Mouse (Mus musculus) heart, embryonic 15.5 days (tissue): Measurements from ENCODE around the gene Cbx3. TPM values are rescaled to one million over a fixed set of nuclear protein-coding genes. Genes with fewer than 3 reads are reported as not detected.
A peak's percentile ranks its signal among the peaks of the same experiment; 100 is the strongest.

Experiments used
- ATAC-seq: fragments of 200-750 bp; cut with Nextera tagmentation; replicated peaks from 2 replicates; pipeline ENCODE4 v1.8.0; 2017; ENCODE audit warnings: low read depth, moderate TSS enrichment; ENCODE audit not compliant: insufficient number of reproducible peaks, insufficient read depth, low FRiP score
- H3K27ac ChIP-seq: fragments of 300-500 bp; sonication (generic); 2 replicates; pipeline ENCODE4 v1.5.1; 2015; ENCODE audit warnings: mild to moderate bottlenecking, inconsistent platforms
- H3K27me3 ChIP-seq: fragments of 300-500 bp; sonication (generic); 2 replicates; pipeline ENCODE4 v1.6.1; 2015; ENCODE audit warnings: inconsistent platforms
- H3K36me3 ChIP-seq: fragments of 300-500 bp; sonication (generic); 2 replicates; pipeline ENCODE4 v1.6.1; 2015; ENCODE audit warnings: mild to moderate bottlenecking, inconsistent platforms
- H3K4me1 ChIP-seq: fragments of 300-500 bp; sonication (generic); replicated peaks from 2 replicates; pipeline ENCODE4 v1.6.1; 2015; ENCODE audit warnings: inconsistent platforms
- H3K4me2 ChIP-seq: fragments of 300-500 bp; sonication (generic); 2 replicates; pipeline ENCODE4 v1.6.1; 2015; ENCODE audit warnings: inconsistent platforms, mild to moderate bottlenecking, moderate library complexity
- H3K4me3 ChIP-seq: fragments of 300-500 bp; sonication (generic); 2 replicates; pipeline ENCODE4 v1.5.1; 2015; ENCODE audit warnings: mild to moderate bottlenecking, inconsistent platforms
- H3K9ac ChIP-seq: fragments of 300-500 bp; sonication (generic); 2 replicates; pipeline ENCODE4 v1.6.1; 2015; ENCODE audit warnings: mild to moderate bottlenecking, inconsistent platforms
- H3K9me3 ChIP-seq: fragments of 300-500 bp; sonication (generic); replicated peaks from 2 replicates; pipeline ENCODE4 v1.6.1; 2016; ENCODE audit warnings: inconsistent platforms
- WGBS: fragments of 180-500 bp; shearing (Covaris S2); methylation state at CpG from one replicate; pipeline ENCODE4 v1.1.7; 2015; ENCODE audit warnings: mixed read lengths; 5-methylcytosine and 5-hydroxymethylcytosine counted together
- polyA plus RNA-seq: library from polyadenylated mRNA; unstranded; fragments of >200 nt; fragmentation: Nextera tagmentation; extraction: Ambion mirVana; gene quantifications from 2 replicates; pipeline ENCODE4 v1.2.1, GENCODE M21; 2015

Gene Cbx3
- polyA plus RNA-seq, 1 experiment from 2014 or later, result 311 TPM

GRCm38 (mm10) chr6:51456198-51456597 lies 14.0 kb upstream of the Cbx3 start:
- no peak overlapping the region for H3K27ac ChIP-seq
- H3K4me3 ChIP-seq, result no peak overlapping the region
- H3K27me3 ChIP-seq, result no peaks in the 10 kb centered on the region
- H3K9me3 ChIP-seq, result no peaks in the 10 kb centered on the region
- no peak overlapping the region for H3K9ac ChIP-seq
- H3K4me2 ChIP-seq, result no peak overlapping the region
- 75% methylated on average over 1 of the region's 1 CpGs for WGBS
- H3K4me1 ChIP-seq, result no peaks in the 10 kb centered on the region
- H3K36me3 ChIP-seq, result peaks cover 25% of the 10 kb centered on the region
- ATAC-seq, result no peak

DNA sequence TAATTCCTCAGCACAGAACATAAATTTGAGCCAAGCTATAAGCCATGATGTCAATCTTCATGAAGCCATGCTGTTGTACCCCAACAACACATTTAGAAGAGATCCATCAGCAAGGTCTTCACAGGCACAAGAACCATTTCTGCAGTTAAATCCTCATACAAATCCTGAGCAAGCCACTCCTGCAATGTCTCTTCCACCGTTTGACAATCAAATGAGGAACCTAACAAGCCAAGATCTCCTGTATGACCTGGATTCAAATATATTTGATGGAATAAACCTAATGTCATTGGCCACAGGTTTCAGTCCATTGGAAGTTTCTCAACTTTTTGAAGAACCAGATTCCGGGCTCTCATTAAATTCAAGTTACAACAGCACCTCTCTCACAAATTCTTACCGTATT lies 12.9 kb upstream of the Cbx3 start:
- no peak overlapping the region for H3K27ac ChIP-seq
- H3K27me3 ChIP-seq, result no peaks in the 10 kb centered on the region
- no peak overlapping the region for H3K4me2 ChIP-seq
- 70% methylated on average over 3 of the region's 3 CpGs for WGBS
- H3K9me3 ChIP-seq, result no peaks in the 10 kb centered on the region
- no peaks in the 10 kb centered on the region for H3K4me1 ChIP-seq
- H3K9ac ChIP-seq, result no peak overlapping the region
- ATAC-seq, result no peak
- no peak overlapping the region for H3K4me3 ChIP-seq
- H3K36me3 ChIP-seq, result peaks cover 34% of the 10 kb centered on the region

GRCm38 (mm10) chr6:51457770-51458387 lies 12.3 kb upstream of the Cbx3 start:
- ATAC-seq, result no peak
- no peak overlapping the region for H3K9ac ChIP-seq
- no peak overlapping the region for H3K4me3 ChIP-seq
- WGBS, result 70% methylated on average over 8 of the region's 8 CpGs
- no peaks in the 10 kb centered on the region for H3K27me3 ChIP-seq
- no peak overlapping the region for H3K4me2 ChIP-seq
- no peak overlapping the region for H3K27ac ChIP-seq
- H3K4me1 ChIP-seq, result no peaks in the 10 kb centered on the region
- H3K9me3 ChIP-seq, result no peaks in the 10 kb centered on the region
- peaks cover 36% of the 10 kb centered on the region for H3K36me3 ChIP-seq

- WGBS, result 50% methylated on average over 2 of the region's 2 CpGs
- H3K4me3 ChIP-seq, result no peak overlapping the region
- no peaks in the 10 kb centered on the region for H3K9me3 ChIP-seq
- no peak overlapping the region for H3K9ac ChIP-seq
- no peaks in the 10 kb centered on the region for H3K27me3 ChIP-seq
- no peak; the same call in 1 of the 2 replicates for ATAC-seq
- no peak overlapping the region for H3K4me2 ChIP-seq
- H3K27ac ChIP-seq, result no peak overlapping the region
- H3K36me3 ChIP-seq, result peaks cover 47% of the 10 kb centered on the region
- peaks cover 7% of the 10 kb centered on the region; the same call in 1 of the 2 replicates for H3K4me1 ChIP-seq
Observed at GRCm38 (mm10) chr6:51458925-51459312, 11.2 kb upstream of the Cbx3 start.

DNA sequence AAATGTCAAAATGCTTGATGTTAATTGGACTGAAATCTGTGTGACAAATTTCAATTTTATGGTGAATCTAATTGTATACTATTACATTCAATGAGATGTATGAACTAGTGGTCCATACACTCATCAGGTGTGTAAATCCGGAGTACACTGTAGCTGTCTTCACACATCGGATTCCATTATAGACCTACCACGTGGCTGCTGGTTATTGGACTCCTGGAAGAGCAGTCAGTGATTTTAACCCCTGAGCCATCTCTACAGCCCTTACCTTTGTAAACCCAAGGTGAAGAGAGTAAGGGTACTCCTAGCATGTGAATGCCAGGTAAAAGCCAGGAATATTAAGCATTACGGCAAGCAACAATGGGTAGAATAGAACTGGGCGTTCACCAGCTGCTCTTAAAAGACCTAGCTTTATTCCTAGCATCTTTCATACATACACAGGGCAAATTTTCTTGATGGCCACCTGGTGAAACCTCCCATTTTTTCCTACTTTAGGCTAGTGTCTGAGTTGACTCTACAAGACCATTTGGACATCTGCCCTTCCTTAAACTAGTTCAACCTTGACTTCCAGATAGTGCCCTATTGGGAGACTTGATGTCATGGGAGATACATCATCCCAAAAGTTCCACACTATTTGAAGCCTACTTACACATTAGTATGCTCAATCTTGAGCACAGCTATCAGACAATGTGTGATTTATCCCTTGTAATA lies 10.7 kb upstream of the Cbx3 start:
- 54% methylated on average over 5 of the region's 5 CpGs for WGBS
- H3K27me3 ChIP-seq, result no peaks in the 10 kb centered on the region
- H3K9me3 ChIP-seq, result no peaks in the 10 kb centered on the region
- peaks cover 8% of the 10 kb centered on the region; the same call in 1 of the 2 replicates for H3K4me1 ChIP-seq
- H3K36me3 ChIP-seq, result peaks cover 51% of the 10 kb centered on the region
- H3K4me2 ChIP-seq, result no peak overlapping the region
- ATAC-seq, result 0 out of 2 replicates have a peak, but pooled peaks have one; percentile 28
- no peak overlapping the region for H3K27ac ChIP-seq
- no peak overlapping the region for H3K9ac ChIP-seq
- H3K4me3 ChIP-seq, result no peak overlapping the region

DNA sequence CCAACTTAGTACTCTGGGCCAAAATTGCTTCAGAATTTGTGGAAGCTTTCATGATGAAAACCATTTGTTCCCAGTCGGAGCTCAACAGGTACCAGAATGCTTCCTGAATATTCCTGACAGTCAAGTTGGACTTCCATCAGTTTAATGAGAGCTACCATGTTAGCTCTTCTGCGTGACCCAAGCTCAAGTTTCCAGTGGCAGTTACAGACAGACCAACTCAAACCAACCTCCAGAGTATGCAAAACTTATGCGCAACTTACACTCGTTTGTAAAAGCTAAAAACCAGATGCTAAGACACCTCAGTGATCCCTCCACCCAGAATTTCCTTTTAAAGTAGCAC lies 10.2 kb upstream of the Cbx3 start:
- no peaks in the 10 kb centered on the region for H3K9me3 ChIP-seq
- H3K27ac ChIP-seq, result no peak overlapping the region
- H3K9ac ChIP-seq, result no peak overlapping the region
- no peak overlapping the region for H3K4me2 ChIP-seq
- H3K36me3 ChIP-seq, result peaks cover 55% of the 10 kb centered on the region
- ATAC-seq, result no peak
- 76% methylated on average over 4 of the region's 4 CpGs for WGBS
- H3K4me3 ChIP-seq, result no peak overlapping the region
- H3K4me1 ChIP-seq, result peaks cover 8% of the 10 kb centered on the region; the same call in 1 of the 2 replicates
- no peaks in the 10 kb centered on the region for H3K27me3 ChIP-seq

GRCm38 (mm10) chr6:51460363-51460762 lies 9.8 kb upstream of the Cbx3 start:
- 84% methylated on average over 3 of the region's 3 CpGs for WGBS
- Histone ChIP-seq H3K36me3 (peaks cover 59% of the 10 kb centered on the region), H3K27ac (no peak overlapping the region)

GRCm38 (mm10) chr6:51467649-51468048 lies 2.5 kb upstream of the Cbx3 start:
- Histone ChIP-seq H3K36me3 (peaks cover 42% of the 10 kb centered on the region), H3K27ac (no peak overlapping the region), H3K4me1 (peaks cover 33% of the 10 kb centered on the region), H3K4me3 (peak overlapping the region; percentile 51), H3K4me2 (peak overlapping the region; percentile 60), H3K9ac (peak overlapping the region; percentile 89), H3K27me3 (no peaks in the 10 kb centered on the region), H3K9me3 (no peaks in the 10 kb centered on the region)
- 0% methylated on average over 2 of the region's 2 CpGs for WGBS
- no peak for ATAC-seq

More at GRCm38 (mm10) chr6:51460363-51460762, 9.8 kb upstream of the Cbx3 start:
- H3K27me3 ChIP-seq, result no peaks in the 10 kb centered on the region
- no peak for ATAC-seq
- peaks cover 8% of the 10 kb centered on the region for H3K4me1 ChIP-seq
- no peak overlapping the region for H3K9ac ChIP-seq
- no peaks in the 10 kb centered on the region for H3K9me3 ChIP-seq
- no peak overlapping the region for H3K4me2 ChIP-seq
- H3K4me3 ChIP-seq, result no peak overlapping the region

DNA sequence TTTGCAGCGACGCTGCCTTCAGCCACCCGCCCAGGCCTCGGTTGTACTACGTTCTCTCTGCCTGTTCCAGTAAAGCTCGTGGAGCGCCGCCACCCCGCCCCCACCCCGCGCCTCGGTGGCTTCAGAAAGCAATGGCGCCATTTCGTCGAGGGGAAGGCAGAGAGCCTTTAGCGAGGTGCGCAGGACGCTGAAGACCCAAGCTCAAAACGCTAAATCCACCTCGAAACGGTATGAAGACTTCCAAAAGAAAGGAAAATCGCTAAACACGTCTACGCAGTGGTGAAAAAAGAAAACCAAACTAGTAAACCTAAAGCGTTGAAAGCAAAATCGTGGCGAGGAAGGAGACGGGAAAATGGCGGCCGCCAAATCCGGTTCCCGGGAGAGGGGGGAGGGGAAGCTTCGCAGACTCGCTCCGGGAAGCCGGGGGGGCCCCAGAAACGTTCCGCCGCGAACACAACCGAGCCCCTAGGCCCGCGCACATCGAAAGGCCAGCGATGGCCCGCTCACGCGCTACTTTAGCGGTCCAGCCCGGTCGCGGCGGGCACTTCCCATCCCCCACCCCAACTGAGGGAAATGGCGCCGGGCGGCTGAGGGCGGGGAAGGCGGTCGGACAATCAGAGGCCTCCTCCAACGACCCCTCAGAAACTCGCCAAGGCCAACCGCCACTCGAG lies 1.1 kb upstream of the Cbx3 start:
- H3K4me3 ChIP-seq, result peak overlapping the region; percentile 68
- H3K9me3 ChIP-seq, result no peaks in the 10 kb centered on the region
- no peaks in the 10 kb centered on the region for H3K27me3 ChIP-seq
- H3K4me1 ChIP-seq, result peaks cover 35% of the 10 kb centered on the region
- H3K27ac ChIP-seq, result peak overlapping the region; percentile 100
- H3K4me2 ChIP-seq, result peak overlapping the region; percentile 60
- WGBS, result under 1% methylated on average over 62 of the region's 63 CpGs
- ATAC-seq, result 0 out of 2 replicates have a peak, but pooled peaks have one; percentile 8
- H3K9ac ChIP-seq, result peak overlapping the region; percentile 89
- peaks cover 43% of the 10 kb centered on the region for H3K36me3 ChIP-seq

GRCm38 (mm10) chr6:51469715-51470310 lies 347 bp upstream of the Cbx3 start, which contains the start of gene Hnrnpa2b1:
Hnrnpa2b1 (minus strand) TSS chr6:51469894.
- H3K4me2 ChIP-seq, result peak within 1 kb of the TSS; percentile 60
- H3K4me1 ChIP-seq, result peaks cover 35% of the 10 kb centered on the region
- ATAC-seq, result peak; percentile 88
- H3K4me3 ChIP-seq, result peak within 1 kb of the TSS; percentile 68
- no peaks in the 10 kb centered on the region for H3K27me3 ChIP-seq
- peak within 1 kb of the TSS; percentile 97 for H3K9ac ChIP-seq
- under 1% methylated on average over 63 of the region's 63 CpGs for WGBS
- H3K36me3 ChIP-seq, result peaks cover 40% of the 10 kb centered on the region
- no peaks in the 10 kb centered on the region for H3K9me3 ChIP-seq
- H3K27ac ChIP-seq, result peak within 1 kb of the TSS; percentile 100

- peak overlapping the region; percentile 97 for H3K9ac ChIP-seq
- under 1% methylated on average over 9 of the region's 10 CpGs for WGBS
- no peaks in the 10 kb centered on the region for H3K27me3 ChIP-seq
- H3K36me3 ChIP-seq, result peaks cover 36% of the 10 kb centered on the region
- peaks cover 27% of the 10 kb centered on the region for H3K4me1 ChIP-seq
- H3K4me2 ChIP-seq, result peak overlapping the region; percentile 60
- peak overlapping the region; percentile 100 for H3K27ac ChIP-seq
- H3K4me3 ChIP-seq, result peak overlapping the region; percentile 68
- no peaks in the 10 kb centered on the region for H3K9me3 ChIP-seq
- ATAC-seq, result no peak
Observed at GRCm38 (mm10) chr6:51471179-51471505, 982 bp downstream of the Cbx3 start.
